Mouse (Mus musculus) ES-Bruce4 (cell line): ENCODE results near the gene Adgre4.

ENCODE experiments used
- CTCF ChIP-seq: IDR thresholded peaks from one replicate; pipeline ENCODE4 v1.8.1; 2011; ENCODE audit warnings: low read depth, low read length
- EP300 ChIP-seq: IDR thresholded peaks from 2 replicates; pipeline ENCODE4 v1.6.1; 2011; ENCODE audit warnings: low read depth, low read length; ENCODE audit not compliant: insufficient read depth
- POLR2A ChIP-seq: IDR thresholded peaks from one replicate; pipeline ENCODE4 v1.8.1; 2011; ENCODE audit warnings: low read length; ENCODE audit not compliant: insufficient read depth

GRCm38 (mm10) chr17:55722250-55722649, 27.5 kb upstream of the Adgre4 start:
- no peak for TF ChIP-seq CTCF
- TF ChIP-seq EP300 = no peak
- TF ChIP-seq POLR2A = no peak
